Mouse (Mus musculus): Measurements from ENCODE around the gene Mcfd2.

DNA sequence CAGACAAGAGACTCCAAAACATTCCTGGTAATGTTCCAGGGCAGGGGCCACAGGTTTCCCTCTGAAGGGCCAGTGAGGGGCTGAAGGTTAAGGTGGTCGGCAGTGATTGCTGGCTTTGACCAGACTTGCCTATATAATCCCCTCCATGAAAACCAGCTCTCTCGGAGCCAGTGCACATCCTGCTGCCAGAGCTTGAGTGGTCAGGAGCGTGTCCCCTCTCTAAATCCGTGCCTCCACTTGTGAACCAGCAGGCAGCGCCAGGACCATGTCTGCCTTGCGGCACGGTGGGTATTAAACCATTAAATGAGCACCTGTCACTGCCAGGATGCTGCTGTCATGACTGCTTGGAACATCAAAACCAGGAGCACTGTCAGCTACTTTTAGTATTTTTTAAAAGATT lies 44.8 kb upstream of the Mcfd2 start:
- TF ChIP-seq CTCF (IDR thresholded peaks at IDR 0.05; ENCODE audit: borderline replicate concordance, insufficient read depth, low read depth, low read length) (no peak), POLR2A (IDR thresholded peaks at IDR 0.05; ENCODE audit: borderline replicate concordance, insufficient read depth, low read length) (no peak)

All from cerebellum, adult 2 months (tissue).